Mouse (Mus musculus) small intestine, adult 2 months (tissue): ENCODE results near the gene Vstm2l.

Experiments
- CTCF ChIP-seq: fragments of 200-500 bp; IDR thresholded peaks from 2 replicates; pipeline ENCODE4 v1.5.1; 2012; ENCODE audit warnings: low read depth, mild to moderate bottlenecking, control low read depth, inconsistent platforms, low read length, moderate library complexity, mixed read lengths; ENCODE audit not compliant: insufficient replicate concordance, insufficient read length; ENCODE audit errors: extremely low read depth
- POLR2A ChIP-seq: fragments of 200-500 bp; IDR thresholded peaks from 2 replicates; pipeline ENCODE4 v1.6.1; 2012; ENCODE audit warnings: low read depth, mild to moderate bottlenecking, control low read depth, inconsistent platforms, low read length, moderate library complexity

GRCm38 (mm10) chr2:157974604-157975501 is 60.4 kb downstream of the Vstm2l start:
- TF ChIP-seq POLR2A (no peak), CTCF (no peak)
